Mouse (Mus musculus): ENCODE results near the gene Sult1a1. TPM values are rescaled to one million over a fixed set of nuclear protein-coding genes. Genes with fewer than 3 reads are reported as not detected.
"Not testable (repeated sequence)": the region's sequence is repeated elsewhere in the genome, so short reads cannot be mapped to it uniquely, and the experiment has no call there.

The Sult1a1 gene
- polyA plus RNA-seq, 1 experiment from 2014 or later: 0.49 TPM

DNA sequence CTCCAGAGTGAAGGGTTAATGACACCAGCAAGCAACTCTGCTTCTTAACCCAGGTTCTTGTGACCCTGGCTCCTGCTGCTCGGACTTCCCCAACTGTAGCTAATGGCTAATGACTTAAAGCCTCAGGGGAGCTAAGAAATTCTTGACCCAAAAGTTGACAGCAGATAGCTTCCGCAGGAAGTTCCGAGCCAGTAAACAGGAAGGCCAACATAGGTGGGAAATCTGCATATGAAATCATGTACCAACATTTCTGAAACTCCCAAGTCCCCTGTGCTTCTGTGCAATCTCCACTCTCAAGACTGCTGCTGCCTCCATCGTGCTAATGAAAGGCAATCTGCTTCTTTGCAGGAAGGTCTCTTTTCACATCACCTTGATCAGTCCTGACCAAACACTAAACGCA is 30.5 kb downstream of the Sult1a1 start:
- H3K27me3 ChIP-seq (ENCODE audit: low read depth, poor library complexity, severe bottlenecking): no peaks in the 10 kb centered on the region
- 57% methylated on average over 5 of the region's 5 CpGs for WGBS
- H3K4me1 ChIP-seq: peaks cover 23% of the 10 kb centered on the region
- no peak overlapping the region for H3K4me3 ChIP-seq
- H3K9me3 ChIP-seq (replicated peaks): no peaks in the 10 kb centered on the region
- no peak overlapping the region for H3K27ac ChIP-seq
- H3K36me3 ChIP-seq: no peaks in the 10 kb centered on the region
- no peak for DNase-seq (ENCODE audit: low spot score)

DNA sequence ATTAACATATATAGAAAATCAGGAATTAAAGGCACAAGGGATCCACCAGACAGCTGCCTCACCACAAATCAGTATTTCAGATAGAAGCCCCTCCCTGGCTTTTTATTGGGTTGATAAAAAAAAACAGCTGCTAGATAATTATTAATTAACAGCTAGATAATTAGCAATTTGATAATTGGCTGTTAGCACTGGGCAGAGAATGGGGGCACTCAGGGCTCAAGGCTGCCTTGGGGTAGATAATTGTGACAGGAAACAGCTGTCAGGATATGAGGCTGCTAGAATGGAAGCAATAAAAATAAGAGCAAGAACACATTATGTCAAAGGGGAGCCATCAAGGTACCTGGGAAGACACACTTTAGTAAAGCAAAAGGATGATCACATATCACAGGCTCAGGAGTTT is 31.3 kb downstream of the Sult1a1 start:
- no peak overlapping the region for H3K4me3 ChIP-seq
- no peaks in the 10 kb centered on the region for H3K27me3 ChIP-seq (ENCODE audit: low read depth, poor library complexity, severe bottlenecking)
- no peaks in the 10 kb centered on the region for H3K9me3 ChIP-seq (replicated peaks)
- no peaks in the 10 kb centered on the region for H3K36me3 ChIP-seq
- no peak overlapping the region for H3K27ac ChIP-seq
- no peak for DNase-seq (ENCODE audit: low spot score)
- peaks cover 17% of the 10 kb centered on the region for H3K4me1 ChIP-seq

DNA sequence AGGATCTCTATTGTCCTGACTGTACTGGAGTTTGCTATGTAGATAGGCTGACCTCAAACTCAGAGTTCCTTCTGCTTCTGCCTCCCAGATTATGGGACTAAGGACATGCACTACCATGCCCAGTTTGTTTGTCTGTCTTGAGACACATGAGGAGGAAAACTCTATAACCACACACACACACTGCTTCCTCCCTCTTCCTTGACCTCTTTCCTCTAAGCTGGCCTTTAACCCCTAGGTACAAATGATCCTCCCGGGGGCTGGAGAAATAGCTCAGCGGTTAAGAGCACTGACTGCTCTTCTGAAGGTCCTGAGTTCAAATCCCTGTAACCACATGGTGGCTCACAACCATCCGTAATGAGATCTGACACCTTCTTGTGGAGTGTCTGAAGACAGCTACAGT is 31.9 kb downstream of the Sult1a1 start:
- Histone ChIP-seq H3K4me1 (peaks cover 13% of the 10 kb centered on the region), H3K9me3 (replicated peaks) (no peaks in the 10 kb centered on the region), H3K36me3 (no peaks in the 10 kb centered on the region), H3K4me3 (no peak overlapping the region), H3K27ac (no peak overlapping the region), H3K27me3 (ENCODE audit: low read depth, poor library complexity, severe bottlenecking) (no peaks in the 10 kb centered on the region)
- DNase-seq (ENCODE audit: low spot score): no peak
- WGBS: 75% methylated on average over 3 of the region's 3 CpGs

DNA sequence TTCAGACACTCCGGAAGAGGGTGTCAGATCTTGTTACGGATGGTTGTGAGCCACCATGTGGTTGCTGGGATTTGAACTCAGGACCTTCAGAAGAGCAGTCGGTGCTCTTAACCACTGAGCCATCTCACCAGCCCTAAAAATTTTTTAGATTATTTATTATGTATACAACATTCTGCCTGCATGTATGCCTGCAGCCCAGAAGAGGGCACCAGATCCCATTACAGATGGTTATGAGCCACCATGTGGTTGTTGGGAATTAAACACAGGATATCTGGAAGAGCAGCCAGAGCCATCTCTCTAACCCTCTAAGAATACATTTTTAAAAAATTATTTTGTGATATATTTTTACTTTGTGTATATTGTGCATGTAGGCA is 33.0 kb downstream of the Sult1a1 start:
- not testable (repeated sequence) for H3K4me3 ChIP-seq; H3K27ac ChIP-seq; H3K36me3 ChIP-seq; DNase-seq (ENCODE audit: low spot score); H3K9me3 ChIP-seq (replicated peaks); H3K27me3 ChIP-seq (ENCODE audit: low read depth, poor library complexity, severe bottlenecking)
- H3K4me1 ChIP-seq: peaks cover 13% of the 10 kb centered on the region
- WGBS: 75% methylated on average over 3 of the region's 3 CpGs

DNA sequence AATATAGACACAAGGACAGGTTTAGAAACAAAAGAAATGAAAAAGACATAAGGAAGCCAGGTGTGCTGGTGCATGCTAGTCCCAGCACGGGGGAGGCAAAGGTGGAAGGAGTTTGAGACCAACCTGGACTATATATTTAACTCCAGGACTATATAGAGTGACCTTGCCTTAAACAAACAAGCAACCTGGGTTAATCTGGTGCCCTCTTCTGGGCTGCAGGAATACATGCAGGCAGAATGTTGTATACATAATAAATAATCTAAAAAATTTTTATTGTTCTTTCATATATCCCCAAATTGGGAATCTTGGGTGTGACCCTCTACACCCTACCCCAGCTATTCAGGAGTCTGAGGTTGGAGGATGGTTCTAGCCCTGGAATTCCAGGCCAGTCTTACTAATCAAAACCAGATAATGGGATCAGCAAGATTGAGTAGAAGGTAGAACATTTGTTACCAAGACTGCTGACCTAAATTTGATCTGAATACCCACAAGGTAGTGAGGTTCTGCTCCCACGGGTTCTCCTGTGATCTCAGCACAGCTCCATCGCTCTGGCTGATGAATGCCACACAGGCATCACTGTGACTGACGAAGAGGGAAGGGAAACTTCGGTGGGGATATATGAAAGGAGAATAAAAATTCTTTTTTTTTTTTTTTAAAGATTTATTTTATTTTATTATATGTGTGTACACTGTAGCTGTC is 33.5 kb downstream of the Sult1a1 start:
- Histone ChIP-seq H3K4me3 (no peak overlapping the region), H3K9me3 (replicated peaks) (no peaks in the 10 kb centered on the region), H3K4me1 (peaks cover 13% of the 10 kb centered on the region), H3K27ac (no peak overlapping the region), H3K27me3 (ENCODE audit: low read depth, poor library complexity, severe bottlenecking) (no peaks in the 10 kb centered on the region), H3K36me3 (no peaks in the 10 kb centered on the region)
- DNase-seq (ENCODE audit: low spot score): no peak
- WGBS: 77% methylated on average over 5 of the region's 5 CpGs

DNA sequence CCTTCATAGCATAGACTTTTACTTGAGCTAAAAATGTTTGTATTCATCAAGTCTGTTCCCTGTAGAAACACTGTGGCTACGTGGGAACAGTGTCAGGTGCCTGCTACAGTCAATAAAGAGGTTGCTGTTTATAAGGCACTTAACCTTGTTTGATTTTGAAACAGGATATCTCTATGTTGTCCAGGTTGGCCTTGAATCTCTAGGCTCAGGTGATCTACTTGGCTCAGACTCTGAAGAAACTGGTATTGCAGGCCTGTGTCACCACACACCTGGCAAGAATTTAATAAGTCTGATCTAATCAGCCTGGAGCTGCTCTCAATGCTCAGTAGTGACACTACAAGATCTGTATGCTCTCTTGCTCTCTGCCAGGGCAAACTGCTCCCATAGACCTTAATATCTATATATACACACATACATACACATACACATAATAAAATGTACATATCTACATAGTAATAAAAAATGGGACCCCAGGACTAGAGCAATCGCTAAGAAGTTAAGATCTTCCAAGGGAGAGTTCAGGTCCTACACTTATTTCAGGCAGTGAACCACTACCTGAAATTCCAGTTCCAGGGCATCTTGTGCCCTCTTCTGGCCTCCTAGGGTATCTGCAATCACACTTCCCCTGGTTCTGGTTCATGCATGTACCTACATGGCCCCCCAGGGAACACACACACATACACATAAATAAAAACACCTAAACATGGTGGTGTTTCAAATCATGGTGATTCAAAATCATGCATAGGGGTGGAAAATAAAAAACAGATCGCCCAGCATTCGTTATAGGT is 39.3 kb downstream of the Sult1a1 start:
- DNase-seq (ENCODE audit: low spot score): peak; percentile 44
- no peaks in the 10 kb centered on the region for H3K27me3 ChIP-seq (ENCODE audit: low read depth, poor library complexity, severe bottlenecking)
- H3K4me3 ChIP-seq: no peak overlapping the region
- H3K9me3 ChIP-seq (replicated peaks): no peaks in the 10 kb centered on the region
- H3K36me3 ChIP-seq: no peaks in the 10 kb centered on the region
- no peak overlapping the region for H3K27ac ChIP-seq
- peaks cover 26% of the 10 kb centered on the region for H3K4me1 ChIP-seq
- WGBS: 17% methylated on average over 4 of the region's 4 CpGs

DNA sequence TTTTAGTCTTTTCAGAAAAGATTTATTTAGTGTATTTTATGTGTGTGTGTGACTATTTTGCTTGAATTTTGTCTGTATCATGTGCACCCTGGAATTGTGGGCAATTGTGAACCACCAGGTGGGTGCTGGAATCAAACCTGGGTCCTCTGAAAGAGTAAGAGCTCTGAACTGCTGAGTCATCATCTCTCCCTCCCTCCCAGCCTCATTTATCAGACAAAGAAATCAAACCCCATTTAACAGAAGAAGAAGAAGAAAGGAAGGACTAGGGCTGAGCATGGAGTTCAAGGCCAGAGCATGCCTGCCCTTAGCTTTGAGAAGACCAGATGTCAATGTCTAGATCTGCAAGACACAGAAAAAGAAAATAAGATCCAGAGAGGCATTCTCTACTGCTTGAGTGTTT is 40.9 kb downstream of the Sult1a1 start:
- Histone ChIP-seq H3K36me3 (no peaks in the 10 kb centered on the region), H3K4me1 (peaks cover 26% of the 10 kb centered on the region), H3K4me3 (no peak overlapping the region), H3K27ac (no peak overlapping the region), H3K27me3 (ENCODE audit: low read depth, poor library complexity, severe bottlenecking) (no peaks in the 10 kb centered on the region), H3K9me3 (replicated peaks) (no peaks in the 10 kb centered on the region)
- no peak for DNase-seq (ENCODE audit: low spot score)

DNA sequence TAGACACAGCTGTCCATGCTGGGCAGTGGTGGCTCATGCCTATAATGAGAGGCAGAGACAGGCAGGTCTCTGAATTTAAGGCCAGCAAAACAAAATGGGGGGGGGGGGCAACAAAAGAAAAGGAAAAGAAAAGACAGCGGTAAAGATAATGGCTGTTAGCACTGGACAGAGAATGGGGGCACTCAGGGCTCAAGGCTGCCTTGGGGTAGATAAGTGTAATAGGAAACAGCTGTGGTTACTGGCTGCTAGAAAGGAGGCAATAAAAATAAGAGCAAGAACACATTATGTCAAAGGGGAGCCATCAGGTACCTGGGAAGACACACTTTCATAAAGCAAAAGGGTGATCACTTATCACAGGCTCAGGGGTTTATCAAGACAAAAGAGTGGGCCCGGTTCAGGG is 43.8 kb downstream of the Sult1a1 start:
- DNase-seq (ENCODE audit: low spot score): no peak
- WGBS: 59% methylated on average over 2 of the region's 2 CpGs
- no peaks in the 10 kb centered on the region for H3K27me3 ChIP-seq (ENCODE audit: low read depth, poor library complexity, severe bottlenecking)

DNA sequence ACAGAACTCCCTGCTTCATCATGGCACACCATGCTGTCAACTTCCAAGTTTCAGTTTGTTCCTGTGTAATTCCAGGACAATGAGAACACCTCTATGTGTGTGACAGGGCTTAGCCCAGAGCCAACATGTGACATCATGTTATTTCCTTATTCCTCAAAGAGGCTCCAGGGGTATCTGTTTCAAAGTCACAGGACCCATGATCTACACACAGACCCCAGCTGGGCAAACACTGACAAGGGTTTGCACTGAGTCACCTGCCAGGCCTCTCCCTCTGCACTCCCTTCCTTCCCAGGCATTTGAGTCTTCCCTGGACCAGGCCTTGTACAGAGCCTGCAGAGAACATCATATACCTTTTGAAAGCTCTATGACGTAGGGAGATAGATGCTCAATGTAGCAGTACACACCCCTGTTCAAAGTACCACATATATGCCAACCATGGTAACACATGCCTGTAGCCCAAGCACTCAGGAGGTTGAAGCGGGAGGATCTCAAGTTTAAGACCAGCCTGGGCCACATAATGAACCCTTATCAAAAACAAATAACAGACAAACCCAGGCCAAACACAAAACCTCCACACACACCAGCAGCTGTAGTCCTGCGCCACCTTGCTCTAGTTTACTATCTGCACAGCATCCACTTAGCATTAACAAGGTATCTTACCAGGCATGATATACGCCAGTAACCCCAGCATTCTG is 45.3 kb downstream of the Sult1a1 start, which contains the start of gene Nupr1:
Nupr1 (minus strand) TSS at position 38 of the 695 bp plus-strand sequence.
- Histone ChIP-seq H3K36me3 (no peaks in the 10 kb centered on the region), H3K27ac (no peak within 1 kb of the TSS), H3K27me3 (ENCODE audit: low read depth, poor library complexity, severe bottlenecking) (no peaks in the 10 kb centered on the region), H3K9me3 (replicated peaks) (no peaks in the 10 kb centered on the region), H3K4me1 (peaks cover 32% of the 10 kb centered on the region), H3K4me3 (no peak within 1 kb of the TSS)
- no peak for DNase-seq (ENCODE audit: low spot score)
- 97% methylated on average over 4 of the region's 4 CpGs for WGBS

More for the DNA sequence above, 43.8 kb downstream of the Sult1a1 start:
- Histone ChIP-seq H3K4me3 (no peak overlapping the region), H3K36me3 (no peaks in the 10 kb centered on the region), H3K4me1 (peaks cover 32% of the 10 kb centered on the region), H3K27ac (no peak overlapping the region; the same call in 1 of the 2 replicates), H3K9me3 (replicated peaks) (no peaks in the 10 kb centered on the region)

DNA sequence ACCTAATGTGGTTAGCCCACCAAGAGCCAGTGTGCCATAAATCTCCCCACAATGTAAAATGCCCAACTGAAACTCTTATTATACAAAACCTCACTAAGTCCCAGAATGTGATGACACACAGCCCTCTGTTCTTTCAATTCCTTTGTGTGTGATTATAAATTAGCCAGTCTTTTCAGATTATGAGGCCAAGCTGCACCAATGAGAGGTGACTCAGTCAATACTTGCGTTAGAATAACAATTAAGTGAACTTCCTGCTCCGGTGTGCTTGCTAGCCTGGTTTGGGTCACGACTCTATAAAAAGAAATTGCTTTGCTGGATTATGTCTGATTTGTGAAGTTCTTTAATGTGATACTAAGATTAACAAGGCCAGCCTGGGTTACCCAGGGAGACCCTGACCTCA is 46.3 kb downstream of the Sult1a1 start:
- Histone ChIP-seq H3K27me3 (ENCODE audit: low read depth, poor library complexity, severe bottlenecking) (no peaks in the 10 kb centered on the region), H3K36me3 (no peaks in the 10 kb centered on the region), H3K4me1 (peaks cover 32% of the 10 kb centered on the region), H3K27ac (no peak overlapping the region), H3K4me3 (no peak overlapping the region), H3K9me3 (replicated peaks) (no peaks in the 10 kb centered on the region)
- DNase-seq (ENCODE audit: low spot score): no peak
- 65% methylated on average over 3 of the region's 3 CpGs for WGBS

DNA sequence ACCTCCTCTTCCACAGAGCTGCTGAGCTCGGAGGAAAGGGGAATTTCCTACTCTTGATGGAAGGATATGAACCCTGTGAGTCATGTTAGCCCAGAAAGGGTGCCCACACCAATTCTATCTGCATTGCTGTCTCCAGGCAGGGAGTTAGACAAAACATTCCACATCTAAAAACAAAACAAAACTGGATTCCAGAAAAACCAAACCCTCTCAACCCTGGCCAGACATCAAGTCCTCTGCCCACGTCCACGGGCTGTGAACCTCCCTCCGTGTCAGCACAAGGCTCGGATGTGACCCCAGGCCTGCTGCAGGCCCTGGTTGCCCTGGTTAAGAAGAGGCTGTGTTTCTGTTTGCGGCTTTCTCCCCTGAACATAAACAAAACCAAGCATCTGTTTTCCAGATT is 48.1 kb downstream of the Sult1a1 start:
- no peak for DNase-seq (ENCODE audit: low spot score)
- Histone ChIP-seq H3K4me3 (no peak overlapping the region), H3K4me1 (peaks cover 18% of the 10 kb centered on the region), H3K27me3 (ENCODE audit: low read depth, poor library complexity, severe bottlenecking) (no peaks in the 10 kb centered on the region), H3K36me3 (no peaks in the 10 kb centered on the region), H3K9me3 (replicated peaks) (no peaks in the 10 kb centered on the region), H3K27ac (peak overlapping the region; percentile 14; the same call in 1 of the 2 replicates)
- 58% methylated on average over 6 of the region's 6 CpGs for WGBS

DNA sequence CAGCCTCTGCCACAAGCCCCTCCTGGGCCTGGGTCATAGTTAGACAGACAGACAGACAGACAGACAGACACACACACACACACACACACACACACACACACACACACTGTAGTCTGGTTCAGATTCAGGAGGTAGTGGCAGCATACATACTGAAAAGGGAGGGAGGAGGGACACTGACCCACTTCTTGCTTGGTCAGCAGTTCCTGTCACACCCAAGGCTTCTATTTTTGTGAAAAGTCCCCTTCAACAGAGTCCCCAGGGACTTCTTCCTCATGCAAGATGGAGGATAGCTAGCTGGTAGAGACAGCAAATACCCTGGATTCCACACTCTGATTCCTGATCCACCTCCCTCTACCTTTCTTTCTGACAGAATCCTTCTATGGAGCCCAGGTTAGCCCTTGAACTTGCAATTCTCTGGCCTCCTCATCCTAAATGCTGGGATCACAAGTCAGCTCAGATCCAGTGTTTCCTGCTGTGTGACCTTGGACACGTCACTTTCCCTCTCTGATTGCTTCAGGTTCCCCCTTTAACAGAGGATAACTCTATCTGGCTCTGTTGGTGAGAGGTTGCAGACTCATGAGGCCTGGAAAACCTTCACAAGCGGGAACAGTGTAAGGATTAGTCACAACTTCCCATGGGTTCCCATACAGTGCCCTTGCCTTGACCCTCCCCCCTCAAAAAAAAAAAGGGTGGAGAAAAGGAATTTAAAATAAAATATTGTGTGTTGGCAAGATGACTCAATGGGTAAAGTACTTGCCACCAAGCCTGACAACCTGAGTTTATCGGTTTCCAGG is 50.2 kb downstream of the Sult1a1 start:
- DNase-seq (ENCODE audit: low spot score): no peak
- no peak overlapping the region for H3K4me3 ChIP-seq
- no peaks in the 10 kb centered on the region for H3K9me3 ChIP-seq (replicated peaks)
- H3K36me3 ChIP-seq: no peaks in the 10 kb centered on the region
- H3K27ac ChIP-seq: peak overlapping the region; percentile 19
- peaks cover 8% of the 10 kb centered on the region for H3K4me1 ChIP-seq
- 85% methylated on average over 3 of the region's 3 CpGs for WGBS
- no peaks in the 10 kb centered on the region for H3K27me3 ChIP-seq (ENCODE audit: low read depth, poor library complexity, severe bottlenecking)

Measured in limb, embryonic 10.5 days (tissue).